Mouse (Mus musculus): Measurements from ENCODE around the gene Hivep3. TPM values are rescaled to one million over a fixed set of nuclear protein-coding genes. Genes with fewer than 3 reads are reported as not detected.

Hivep3 gene
- polyA plus RNA-seq, 1 experiment = 40.0 TPM

DNA sequence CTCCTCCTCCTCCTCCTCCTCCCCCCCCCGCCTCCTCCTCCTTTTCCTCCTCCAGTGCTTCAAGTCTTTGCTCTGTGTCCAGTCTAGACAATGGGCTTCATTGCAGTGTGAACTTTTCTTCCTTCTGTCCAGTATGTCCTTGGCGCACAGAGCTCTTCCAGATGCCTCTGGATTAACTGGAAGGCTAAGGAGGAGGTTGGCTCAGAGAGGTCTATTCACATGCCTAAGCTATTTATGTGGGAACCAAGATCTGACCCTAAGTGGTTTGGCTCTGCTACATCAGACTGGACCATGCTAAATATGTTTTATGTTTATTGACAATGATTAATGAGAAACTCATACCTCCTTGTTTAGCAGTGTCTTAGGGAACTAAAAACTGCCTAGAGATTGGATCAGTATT, 53.1 kb downstream of the Hivep3 start:
- no peak overlapping the region for H3K4me3 ChIP-seq (ENCODE audit: control insufficient read depth, insufficient read depth, low read length)
- no peak overlapping the region for H3K27ac ChIP-seq (ENCODE audit: control insufficient read depth, insufficient read depth, low read length)
- no peaks in the 10 kb centered on the region for H3K4me1 ChIP-seq (replicated peaks; ENCODE audit: control insufficient read depth, insufficient read depth, low read length)
- WGBS = 100% methylated on average over 1 of the region's 2 CpGs
- DNase-seq = no peak
- H3K27me3 ChIP-seq (ENCODE audit: control insufficient read depth, insufficient read depth, low read length) = no peaks in the 10 kb centered on the region
- no peak for TF ChIP-seq POLR2A (IDR thresholded peaks at IDR 0.05; ENCODE audit: control insufficient read depth, extremely low read depth, insufficient read depth, low read length, poor library complexity)
- no peak for TF ChIP-seq CTCF (IDR thresholded peaks at IDR 0.05; ENCODE audit: borderline replicate concordance, control insufficient read depth, extremely low read depth, insufficient read depth, low read length, poor library complexity)
- H3K36me3 ChIP-seq (ENCODE audit: control insufficient read depth, insufficient read depth, low read length) = no peaks in the 10 kb centered on the region

GRCm38 (mm10) chr4:119788746-119789145, 55.2 kb downstream of the Hivep3 start:
- Histone ChIP-seq H3K27ac (ENCODE audit: control insufficient read depth, insufficient read depth, low read length) (no peak overlapping the region), H3K4me3 (ENCODE audit: control insufficient read depth, insufficient read depth, low read length) (no peak overlapping the region), H3K4me1 (replicated peaks; ENCODE audit: control insufficient read depth, insufficient read depth, low read length) (no peaks in the 10 kb centered on the region), H3K36me3 (ENCODE audit: control insufficient read depth, insufficient read depth, low read length) (no peaks in the 10 kb centered on the region), H3K27me3 (ENCODE audit: control insufficient read depth, insufficient read depth, low read length) (no peaks in the 10 kb centered on the region)
- TF ChIP-seq CTCF (IDR thresholded peaks at IDR 0.05; ENCODE audit: borderline replicate concordance, control insufficient read depth, extremely low read depth, insufficient read depth, low read length, poor library complexity) = no peak
- TF ChIP-seq POLR2A (IDR thresholded peaks at IDR 0.05; ENCODE audit: control insufficient read depth, extremely low read depth, insufficient read depth, low read length, poor library complexity) = no peak
- no peak for DNase-seq
- 96% methylated on average over 6 of the region's 6 CpGs for WGBS

DNA sequence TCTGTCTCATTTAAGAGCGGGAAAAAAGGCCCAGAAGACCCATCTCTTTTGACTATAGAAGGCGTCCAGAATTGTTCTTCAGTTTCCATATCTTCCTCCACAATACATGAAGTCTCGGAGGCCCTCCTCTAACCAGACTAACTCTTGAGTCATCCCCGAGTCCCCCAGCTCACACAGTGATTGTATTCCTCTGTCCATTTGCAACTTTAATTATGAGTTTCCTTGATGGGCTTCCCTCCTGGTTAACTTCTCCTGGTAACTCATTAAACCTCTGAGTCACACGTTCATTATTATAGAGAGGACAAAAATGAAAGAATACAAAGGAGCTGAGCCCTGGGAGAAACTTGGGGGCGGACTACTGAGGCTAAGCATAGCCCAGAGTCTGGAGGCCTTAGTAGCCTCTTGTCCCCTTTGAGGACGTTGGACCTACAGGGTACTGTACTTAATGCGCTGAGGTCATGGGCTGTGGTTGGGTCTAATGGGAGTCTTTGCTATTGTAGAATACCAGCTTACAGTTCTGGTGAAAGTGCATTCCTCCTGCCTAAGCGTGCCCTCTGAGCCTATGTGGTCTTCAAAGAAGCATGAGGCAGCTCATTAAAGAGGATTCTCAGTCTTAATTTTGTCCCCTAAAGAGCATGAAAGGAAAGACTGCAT, 56.0 kb downstream of the Hivep3 start:
- DNase-seq = no peak
- no peaks in the 10 kb centered on the region for H3K36me3 ChIP-seq (ENCODE audit: control insufficient read depth, insufficient read depth, low read length)
- H3K4me3 ChIP-seq (ENCODE audit: control insufficient read depth, insufficient read depth, low read length) = no peak overlapping the region
- H3K27ac ChIP-seq (ENCODE audit: control insufficient read depth, insufficient read depth, low read length) = no peak overlapping the region
- TF ChIP-seq CTCF (IDR thresholded peaks at IDR 0.05; ENCODE audit: borderline replicate concordance, control insufficient read depth, extremely low read depth, insufficient read depth, low read length, poor library complexity) (no peak), POLR2A (IDR thresholded peaks at IDR 0.05; ENCODE audit: control insufficient read depth, extremely low read depth, insufficient read depth, low read length, poor library complexity) (no peak)
- 96% methylated on average over 9 of the region's 9 CpGs for WGBS
- H3K4me1 ChIP-seq (replicated peaks; ENCODE audit: control insufficient read depth, insufficient read depth, low read length) = no peaks in the 10 kb centered on the region
- H3K27me3 ChIP-seq (ENCODE audit: control insufficient read depth, insufficient read depth, low read length) = no peaks in the 10 kb centered on the region

GRCm38 (mm10) chr4:119798891-119799290, 65.3 kb downstream of the Hivep3 start:
- no peaks in the 10 kb centered on the region for H3K27me3 ChIP-seq (ENCODE audit: control insufficient read depth, insufficient read depth, low read length)
- no peak for DNase-seq
- WGBS = 77% methylated on average over 3 of the region's 3 CpGs
- H3K4me1 ChIP-seq (replicated peaks; ENCODE audit: control insufficient read depth, insufficient read depth, low read length) = no peaks in the 10 kb centered on the region
- no peak overlapping the region for H3K27ac ChIP-seq (ENCODE audit: control insufficient read depth, insufficient read depth, low read length)
- TF ChIP-seq CTCF (IDR thresholded peaks at IDR 0.05; ENCODE audit: borderline replicate concordance, control insufficient read depth, extremely low read depth, insufficient read depth, low read length, poor library complexity) = no peak
- no peak for TF ChIP-seq POLR2A (IDR thresholded peaks at IDR 0.05; ENCODE audit: control insufficient read depth, extremely low read depth, insufficient read depth, low read length, poor library complexity)
- H3K4me3 ChIP-seq (ENCODE audit: control insufficient read depth, insufficient read depth, low read length) = no peak overlapping the region
- no peaks in the 10 kb centered on the region for H3K36me3 ChIP-seq (ENCODE audit: control insufficient read depth, insufficient read depth, low read length)

- Histone ChIP-seq H3K27ac (ENCODE audit: control insufficient read depth, insufficient read depth, low read length) (no peak overlapping the region), H3K4me3 (ENCODE audit: control insufficient read depth, insufficient read depth, low read length) (no peak overlapping the region), H3K4me1 (replicated peaks; ENCODE audit: control insufficient read depth, insufficient read depth, low read length) (no peaks in the 10 kb centered on the region), H3K27me3 (ENCODE audit: control insufficient read depth, insufficient read depth, low read length) (no peaks in the 10 kb centered on the region), H3K36me3 (ENCODE audit: control insufficient read depth, insufficient read depth, low read length) (no peaks in the 10 kb centered on the region)
- DNase-seq = no peak
- WGBS = 95% methylated on average over 2 of the region's 2 CpGs
- TF ChIP-seq CTCF (IDR thresholded peaks at IDR 0.05; ENCODE audit: borderline replicate concordance, control insufficient read depth, extremely low read depth, insufficient read depth, low read length, poor library complexity) (no peak), POLR2A (IDR thresholded peaks at IDR 0.05; ENCODE audit: control insufficient read depth, extremely low read depth, insufficient read depth, low read length, poor library complexity) (no peak)
These were observed 73.0 kb downstream of the Hivep3 start for GRCm38 (mm10) chr4:119806556-119806955.

DNA sequence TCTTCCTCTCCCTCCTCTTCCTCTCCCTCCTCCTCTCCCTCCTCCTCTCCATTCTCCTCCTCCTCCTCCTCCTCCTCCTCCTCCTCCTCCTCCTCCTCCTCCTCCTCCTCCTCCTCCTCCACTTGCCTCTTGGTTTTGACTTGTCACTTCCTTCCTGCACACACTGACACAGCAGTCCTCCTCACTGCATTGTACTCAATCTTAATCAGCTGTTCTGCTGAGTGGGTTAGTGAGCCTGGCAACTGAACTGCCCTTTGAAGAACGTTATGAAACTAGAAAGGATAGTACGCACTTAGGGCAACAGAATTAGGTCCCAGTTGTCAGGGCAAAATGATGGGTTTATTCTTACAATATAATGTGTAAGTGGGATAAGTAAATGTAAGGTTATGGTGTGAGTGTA, 73.8 kb downstream of the Hivep3 start:
- Histone ChIP-seq H3K36me3 (ENCODE audit: control insufficient read depth, insufficient read depth, low read length) (no peaks in the 10 kb centered on the region), H3K27me3 (ENCODE audit: control insufficient read depth, insufficient read depth, low read length) (no peaks in the 10 kb centered on the region), H3K4me1 (replicated peaks; ENCODE audit: control insufficient read depth, insufficient read depth, low read length) (no peaks in the 10 kb centered on the region), H3K27ac (ENCODE audit: control insufficient read depth, insufficient read depth, low read length) (no peak overlapping the region), H3K4me3 (ENCODE audit: control insufficient read depth, insufficient read depth, low read length) (no peak overlapping the region)
- 9% methylated on average over 2 of the region's 2 CpGs for WGBS
- TF ChIP-seq CTCF (IDR thresholded peaks at IDR 0.05; ENCODE audit: borderline replicate concordance, control insufficient read depth, extremely low read depth, insufficient read depth, low read length, poor library complexity) = no peak
- TF ChIP-seq POLR2A (IDR thresholded peaks at IDR 0.05; ENCODE audit: control insufficient read depth, extremely low read depth, insufficient read depth, low read length, poor library complexity) = no peak
- DNase-seq = no peak

GRCm38 (mm10) chr4:119809245-119809644, 75.7 kb downstream of the Hivep3 start:
- no peaks in the 10 kb centered on the region for H3K36me3 ChIP-seq (ENCODE audit: control insufficient read depth, insufficient read depth, low read length)
- no peak overlapping the region for H3K27ac ChIP-seq (ENCODE audit: control insufficient read depth, insufficient read depth, low read length)
- peaks cover 6% of the 10 kb centered on the region; the same call in 1 of the 2 replicates for H3K4me1 ChIP-seq (replicated peaks; ENCODE audit: control insufficient read depth, insufficient read depth, low read length)
- no peak overlapping the region for H3K4me3 ChIP-seq (ENCODE audit: control insufficient read depth, insufficient read depth, low read length)
- TF ChIP-seq CTCF (IDR thresholded peaks at IDR 0.05; ENCODE audit: borderline replicate concordance, control insufficient read depth, extremely low read depth, insufficient read depth, low read length, poor library complexity) (no peak), POLR2A (IDR thresholded peaks at IDR 0.05; ENCODE audit: control insufficient read depth, extremely low read depth, insufficient read depth, low read length, poor library complexity) (no peak)
- H3K27me3 ChIP-seq (ENCODE audit: control insufficient read depth, insufficient read depth, low read length) = peaks cover 3% of the 10 kb centered on the region; the same call in 1 of the 2 replicates
- peak; percentile 26 for DNase-seq
- 82% methylated on average over 5 of the region's 5 CpGs for WGBS

Measured in thymus, adult 2 months (tissue).